In genomic region chr6:17348011-17348410, GRCm38 (mm10) we compare ENCODE assay signal across 21 mouse cellular contexts. TPM values are rescaled to one million over a fixed set of nuclear protein-coding genes. Genes with fewer than 3 reads are reported as not detected.
DNase-seq lines count a peak whose midpoint lies in the region; ATAC-seq and TF ChIP-seq lines count a peak whose summit lies in the region.
"Had no signal": no experiment of that assay in that cellular context is flagged by ENCODE, and none has a peak within 500 bp of the region (broad histone marks: within the 10 kb centered on the region; RNA-seq: fewer than 3 reads in every experiment).

No protein-coding gene starts in this region.

- TF ChIP-seq POLR2A in limb, embryonic 14.5 days (IDR thresholded peaks at IDR 0.05; ENCODE audit: borderline replicate concordance, extremely low read depth, insufficient read depth, insufficient read length) = no peak

- no peak overlapping the region for H3K9ac ChIP-seq in limb, embryonic 14.5 days (ENCODE audit: low read depth, low read length, severe bottlenecking)
- H3K9ac ChIP-seq: embryonic facial prominence, embryonic 15.5 days; forebrain, embryonic 12.5 days; hindbrain, embryonic 12.5 days had no signal

- H3K4me2 ChIP-seq in limb, embryonic 14.5 days (replicated peaks; ENCODE audit: low read depth, low read length, severe bottlenecking) = no peak overlapping the region
- H3K4me2 ChIP-seq: embryonic facial prominence, embryonic 15.5 days; forebrain, embryonic 12.5 days; hindbrain, embryonic 12.5 days had no signal

- no peaks in the 10 kb centered on the region for H3K36me3 ChIP-seq in limb, embryonic 14.5 days (ENCODE audit: control insufficient read depth, insufficient read depth, low read length)
- no peaks in the 10 kb centered on the region for H3K36me3 ChIP-seq in limb, embryonic 10.5 days
- H3K36me3 ChIP-seq: embryonic facial prominence, embryonic 15.5 days; forebrain, embryonic 12.5 days; hindbrain, embryonic 12.5 days had no signal

- H3K4me3 ChIP-seq in limb, embryonic 14.5 days (replicated peaks; ENCODE audit: low read length) = no peak overlapping the region
- no peak overlapping the region for H3K4me3 ChIP-seq in limb, embryonic 10.5 days
- H3K4me3 ChIP-seq: embryonic facial prominence, embryonic 15.5 days; forebrain, embryonic 12.5 days; hindbrain, embryonic 12.5 days had no signal

- H3K27ac ChIP-seq in limb, embryonic 14.5 days (replicated peaks; ENCODE audit: low read depth, low read length) = no peak overlapping the region
- H3K27ac ChIP-seq in limb, embryonic 10.5 days = no peak overlapping the region
- H3K27ac ChIP-seq: embryonic facial prominence, embryonic 15.5 days; forebrain, embryonic 12.5 days; hindbrain, embryonic 12.5 days had no signal

- H3K9me3 ChIP-seq in limb, embryonic 14.5 days (ENCODE audit: control insufficient read depth, low read length) = no peaks in the 10 kb centered on the region
- H3K9me3 ChIP-seq in limb, embryonic 10.5 days (replicated peaks) = no peaks in the 10 kb centered on the region
- H3K9me3 ChIP-seq: embryonic facial prominence, embryonic 15.5 days; forebrain, embryonic 12.5 days; hindbrain, embryonic 12.5 days had no signal

- 0 out of 2 replicates have a peak, but pooled peaks have one; percentile 41 for ATAC-seq in limb, embryonic 14.5 days (ENCODE audit: low FRiP score, low read depth)
- no peak for ATAC-seq in activated CD4-positive, CD25-positive, alpha-beta regulatory T cell, adult 4 months
- ATAC-seq: forebrain, embryonic 16.5 days; hindbrain, embryonic 16.5 days; inflammation-experienced regulatory T-cells, adult 6 months; intestine, postnatal 0 days had no signal

- DNase-seq in limb, embryonic 14.5 days (ENCODE audit: low spot score) = no peak
- no peak for DNase-seq in limb, embryonic 10.5 days (ENCODE audit: low spot score)
- DNase-seq in 416B (ENCODE audit: low read depth) = peak; percentile 24
- peak; percentile 16 for DNase-seq in brain, adult 2 months (ENCODE audit: low read depth, low spot score)
- peak; percentile 45 for DNase-seq in skeletal muscle tissue, adult 2 months (ENCODE audit: low read depth, low spot score)
- DNase-seq in kidney, postnatal 4 days = no peak
- DNase-seq: adrenal gland, postnatal 10 days; cerebellum, adult 18-20 months; cerebellum, adult 9-11 months; cerebellum, postnatal 36 days; gastrocnemius, postnatal 14 days; heart, postnatal 10 days; heart, postnatal 4 days had no signal

- WGBS in limb, embryonic 14.5 days = 46% methylated on average over 3 of the region's 3 CpGs
- 69% methylated on average over 3 of the region's 3 CpGs for WGBS in limb, embryonic 10.5 days

- no peaks in the 10 kb centered on the region for H3K4me1 ChIP-seq in limb, embryonic 14.5 days (ENCODE audit: control insufficient read depth, insufficient read depth, low read length)
- H3K4me1 ChIP-seq in limb, embryonic 10.5 days = no peaks in the 10 kb centered on the region
- H3K4me1 ChIP-seq: embryonic facial prominence, embryonic 15.5 days; forebrain, embryonic 12.5 days; hindbrain, embryonic 12.5 days had no signal

- no peaks in the 10 kb centered on the region for H3K27me3 ChIP-seq in limb, embryonic 14.5 days (ENCODE audit: control insufficient read depth, insufficient read depth, low read length)
- H3K27me3 ChIP-seq in limb, embryonic 10.5 days (ENCODE audit: low read depth, poor library complexity, severe bottlenecking) = no peaks in the 10 kb centered on the region
- H3K27me3 ChIP-seq: embryonic facial prominence, embryonic 15.5 days; forebrain, embryonic 12.5 days; hindbrain, embryonic 12.5 days had no signal

RNA-seq across cellular contexts. Expression of gene Cav1, which starts 41.9 kb away (rescaled TPM):
- 94.5 and 97.7 TPM in 2 replicates for polyA plus RNA-seq in limb, embryonic 14.5 days (2012; rRNA removed)
- polyA plus RNA-seq in limb, embryonic 14.5 days (2014; fragmentation: Nextera tagmentation; extraction: Ambion mirVana) = 145 and 172 TPM in 2 replicates
- 15.3 and 22.4 TPM in 2 replicates for polyA plus RNA-seq in limb, embryonic 10.5 days (2016; fragmentation: Nextera tagmentation; extraction: Ambion mirVana)
- not detected for polyA plus RNA-seq in activated CD4-positive, CD25-positive, alpha-beta regulatory T cell, adult 4 months (2017; shearing (Covaris generic))
- polyA plus RNA-seq: inflammation-experienced regulatory T-cells, adult 6 months had no signal

Comparison
In these comparisons a context has a peak if more than half of its experiments do, and no peak if none do; other contexts are left out.
1. DNase-seq: peak in 416B (single experiment), brain, adult 2 months (single experiment) and skeletal muscle tissue, adult 2 months (single experiment); none in limb, embryonic 14.5 days (single experiment), limb, embryonic 10.5 days (single experiment) and kidney, postnatal 4 days (0 of 2).
2. RNA of gene Cav1, which starts 41.9 kb away (polyA plus RNA-seq): 94.5 to 172 TPM in limb, embryonic 14.5 days and 15.3 to 22.4 TPM in limb, embryonic 10.5 days; not detected in activated CD4-positive, CD25-positive, alpha-beta regulatory T cell, adult 4 months; every median in the first group is over 10 times any median in the second.